Mouse (Mus musculus) heart, adult 2 months (tissue): ENCODE data around the gene Polr1e.

Experiments used
- CTCF ChIP-seq: fragments of 200-600 bp; IDR thresholded peaks from 2 replicates; pipeline ENCODE4 v1.8.1; 2022; ENCODE audit warnings: antibody characterized with exemption, mild to moderate bottlenecking, moderate library complexity
- EP300 ChIP-seq: fragments of 200-500 bp; IDR thresholded peaks from 2 replicates; pipeline ENCODE4 v1.6.1; 2011; ENCODE audit warnings: low read depth, low read length, control low read depth; ENCODE audit not compliant: insufficient read depth
- POLR2A ChIP-seq: fragments of 200-500 bp; IDR thresholded peaks from 2 replicates; pipeline ENCODE4 v1.6.1; 2011; ENCODE audit warnings: mild to moderate bottlenecking, low read depth, low read length, control low read depth; ENCODE audit not compliant: insufficient read depth

- TF ChIP-seq POLR2A, result no peak
- no peak for TF ChIP-seq CTCF
- TF ChIP-seq EP300, result no peak
These were observed 18.4 kb upstream of the Polr1e start for GRCm38 (mm10) chr4:45000001-45000400.
